Mouse (Mus musculus) lung, adult 2 months (tissue): ENCODE data around the gene Gse1. TPM values are rescaled to one million over a fixed set of nuclear protein-coding genes. Genes with fewer than 3 reads are reported as not detected.

ENCODE experiments used
- DNase-seq: peaks from one replicate; pipeline ENCODE4 v3.0.0; 2022
- H3K4me1 ChIP-seq: fragments of 200-500 bp; 2 replicates; pipeline ENCODE4 v1.6.1; 2011; ENCODE audit warnings: low read length; ENCODE audit not compliant: control insufficient read depth, insufficient read depth
- H3K4me3 ChIP-seq: fragments of 200-500 bp; replicated peaks from 2 replicates; pipeline ENCODE3; 2011; ENCODE audit warnings: low read depth, mild to moderate bottlenecking, control low read depth, low read length; ENCODE audit errors: extremely low read depth
- CTCF ChIP-seq: fragments of 200-500 bp; IDR thresholded peaks from 2 replicates; pipeline ENCODE4 v1.5.1; 2011; ENCODE audit warnings: mild to moderate bottlenecking, low read length, control low read depth; ENCODE audit not compliant: insufficient read depth
- POLR2A ChIP-seq: fragments of 200-500 bp; IDR thresholded peaks from 2 replicates; pipeline ENCODE4 v1.6.1; 2011; ENCODE audit warnings: low read depth, mild to moderate bottlenecking, control low read depth, low read length, borderline replicate concordance; ENCODE audit errors: extremely low read depth
- WGBS: fragments of 180-500 bp; shearing (Covaris S2); methylation state at CpG from one replicate; pipeline ENCODE4 v1.1.7; 2018; 5-methylcytosine and 5-hydroxymethylcytosine counted together
- polyA plus RNA-seq: library from polyadenylated mRNA; depleted of rRNA; stranded (reverse); fragments of >200 nt; gene quantifications from 2 replicates; pipeline ENCODE4 v1.2.3, GENCODE M21; 2012

Gene Gse1
- polyA plus RNA-seq, 1 experiment: 35.6 TPM

- TF ChIP-seq CTCF: no peak
- no peak for TF ChIP-seq POLR2A
- WGBS: 41% methylated on average over 5 of the region's 5 CpGs
- Histone ChIP-seq H3K4me3 (no peak overlapping the region), H3K4me1 (peaks cover 49% of the 10 kb centered on the region)
- no peak for DNase-seq
These were observed 274.2 kb downstream of the Gse1 start for GRCm38 (mm10) chr8:120502428-120502827.

- no peak for TF ChIP-seq CTCF
- no peak for TF ChIP-seq POLR2A
- WGBS: 19% methylated on average over 20 of the region's 20 CpGs
- no peak overlapping the region for H3K4me3 ChIP-seq
- H3K4me1 ChIP-seq: peaks cover 44% of the 10 kb centered on the region
- no peak for DNase-seq
These were observed 276.2 kb downstream of the Gse1 start for GRCm38 (mm10) chr8:120504251-120505081.

- DNase-seq: no peak
- Histone ChIP-seq H3K4me3 (no peak overlapping the region), H3K4me1 (peaks cover 49% of the 10 kb centered on the region)
- TF ChIP-seq CTCF: no peak
- TF ChIP-seq POLR2A: no peak
- 15% methylated on average over 19 of the region's 19 CpGs for WGBS
These were observed 276.8 kb downstream of the Gse1 start for GRCm38 (mm10) chr8:120505082-120505511.

- 44% methylated on average over 23 of the region's 23 CpGs for WGBS
- no peak for DNase-seq
- TF ChIP-seq CTCF (no peak), POLR2A (no peak)
- Histone ChIP-seq H3K4me3 (no peak overlapping the region), H3K4me1 (peaks cover 45% of the 10 kb centered on the region)
These were observed 277.5 kb downstream of the Gse1 start for GRCm38 (mm10) chr8:120505619-120506310.

- TF ChIP-seq CTCF: peak; percentile 64
- TF ChIP-seq POLR2A: no peak
- DNase-seq: no peak
- Histone ChIP-seq H3K4me1 (peaks cover 37% of the 10 kb centered on the region), H3K4me3 (no peak overlapping the region)
- WGBS: 36% methylated on average over 2 of the region's 2 CpGs
These were observed 278.3 kb downstream of the Gse1 start for GRCm38 (mm10) chr8:120506562-120506961.

GRCm38 (mm10) chr8:120507290-120507689 lies 279.0 kb downstream of the Gse1 start:
- TF ChIP-seq CTCF: no peak
- TF ChIP-seq POLR2A: no peak
- DNase-seq: no peak
- no peak overlapping the region for H3K4me3 ChIP-seq
- WGBS: 96% methylated on average over 9 of the region's 9 CpGs
- peaks cover 37% of the 10 kb centered on the region for H3K4me1 ChIP-seq

- no peak for TF ChIP-seq POLR2A
- TF ChIP-seq CTCF: 0 out of 2 replicates have a peak, but pooled peaks have one; percentile 11
- WGBS: 32% methylated on average over 21 of the region's 21 CpGs
- Histone ChIP-seq H3K4me1 (peaks cover 29% of the 10 kb centered on the region), H3K4me3 (no peak overlapping the region)
- no peak for DNase-seq
These were observed 281.1 kb downstream of the Gse1 start for GRCm38 (mm10) chr8:120509136-120510034.

GRCm38 (mm10) chr8:120510035-120510416 lies 281.8 kb downstream of the Gse1 start:
- WGBS: 39% methylated on average over 5 of the region's 6 CpGs
- H3K4me1 ChIP-seq: peaks cover 24% of the 10 kb centered on the region
- no peak for TF ChIP-seq POLR2A
- no peak for TF ChIP-seq CTCF
- no peak for DNase-seq
- no peak overlapping the region for H3K4me3 ChIP-seq
